Mouse (Mus musculus) spleen, embryonic (tissue): Measurements from ENCODE around the gene Gli2.

Experiments
- CTCF ChIA-PET: fragments of 350-600 bp; sonication (Branson Sonifier 250); formaldehyde crosslinking; loops from one replicate; lab custom pipeline; 2022; lab: Charles Lee

The Gli2 gene

DNA sequence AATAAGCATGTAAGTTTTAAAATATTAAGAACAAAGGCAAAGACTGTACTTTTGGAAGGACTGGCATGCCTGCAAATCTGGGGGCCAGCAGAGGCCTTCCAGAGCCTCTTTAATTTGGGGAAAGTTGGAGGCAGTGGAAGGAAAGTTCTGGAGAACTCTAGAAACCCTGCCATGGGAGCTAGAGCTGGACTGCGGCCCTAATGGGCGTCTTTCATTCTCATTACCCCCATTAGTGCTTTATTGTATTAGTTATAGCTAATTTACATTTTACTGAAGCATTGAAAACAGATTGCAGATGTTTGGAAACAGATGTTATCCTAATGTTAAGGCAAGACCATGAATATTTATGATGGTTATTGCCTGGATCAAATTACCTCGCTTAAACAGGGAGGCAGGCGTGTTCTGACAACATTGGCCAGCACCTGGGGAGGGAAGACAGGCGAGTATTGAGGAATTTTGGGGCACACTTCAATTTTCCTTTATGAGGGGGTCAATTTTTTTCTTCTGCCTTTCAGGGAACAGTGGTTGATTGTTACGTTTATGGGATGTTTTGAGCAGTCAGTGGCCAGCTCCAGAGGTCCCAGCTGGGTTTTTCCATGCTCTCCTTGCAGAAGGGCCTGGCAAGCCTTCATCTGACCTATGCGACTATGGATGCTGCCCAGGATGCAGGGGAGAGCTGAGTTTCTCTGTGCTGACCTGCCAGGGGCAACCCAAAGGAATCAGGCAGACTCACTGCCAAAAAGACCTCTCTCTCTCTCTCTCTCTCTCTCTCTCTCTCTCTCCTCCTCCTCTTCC lies 253.9 kb downstream of the Gli2 start:
- CTCF ChIA-PET: no interaction called here

DNA sequence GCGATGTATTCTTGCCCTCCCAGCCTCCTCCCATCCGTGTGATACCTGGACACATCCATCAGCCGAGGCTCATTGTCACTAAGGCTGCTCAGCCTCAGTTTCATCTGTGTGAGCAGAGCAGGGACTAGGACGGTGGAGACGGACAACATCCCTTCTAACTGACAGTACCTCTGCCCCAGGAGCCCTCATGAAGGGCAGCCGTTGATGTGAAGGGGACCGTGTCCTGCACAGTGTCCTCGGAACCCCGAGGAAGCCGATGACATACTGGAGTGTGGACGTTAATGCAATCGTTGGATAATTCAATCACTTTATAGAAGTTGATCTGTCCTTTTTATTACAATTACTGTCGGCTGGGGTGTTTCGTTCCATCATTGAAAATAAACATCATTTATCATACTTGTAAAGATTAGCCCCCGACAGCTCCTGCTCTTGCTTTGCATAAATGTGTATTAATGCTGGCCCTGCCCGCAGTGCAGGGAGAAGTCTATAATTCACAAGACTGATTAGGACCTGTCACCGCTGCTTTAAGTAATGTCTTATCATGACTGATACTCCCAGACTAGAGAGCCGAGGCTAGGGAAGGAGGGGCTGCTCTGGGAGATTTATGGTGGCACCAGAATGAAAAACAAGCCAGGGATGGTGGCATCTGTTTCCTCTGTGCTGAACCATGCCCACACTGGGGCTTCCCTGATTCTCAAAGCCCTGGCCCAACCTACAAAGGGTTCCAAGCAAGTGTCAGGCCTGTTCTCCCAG lies 257.8 kb downstream of the Gli2 start:
- CTCF ChIA-PET: no interaction called here

DNA sequence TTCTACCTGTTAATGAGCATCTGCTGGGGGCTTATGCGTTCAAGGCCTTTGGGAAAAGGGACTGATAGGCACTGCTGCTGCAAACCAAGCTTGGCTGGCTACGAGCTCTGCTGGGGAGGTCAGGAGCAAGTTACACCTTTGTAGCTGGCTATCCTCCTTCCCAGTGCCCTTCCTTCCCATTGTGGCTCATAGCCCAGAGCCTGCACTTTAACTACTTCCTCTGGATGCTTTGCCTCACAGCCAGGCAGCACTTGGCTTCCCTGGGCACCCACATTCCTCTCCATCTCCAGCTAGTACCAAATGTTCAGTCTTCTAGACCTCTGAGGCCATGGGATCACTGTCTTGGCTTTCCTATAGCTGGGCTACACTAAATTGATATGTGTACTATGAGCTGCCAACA lies 263.5 kb downstream of the Gli2 start:
- CTCF ChIA-PET: interaction anchor here (0.9 kb wide), 1 partner anchor 12 kb away, joined by 3 read pairs; no protein-coding TSS in a partner anchor

DNA sequence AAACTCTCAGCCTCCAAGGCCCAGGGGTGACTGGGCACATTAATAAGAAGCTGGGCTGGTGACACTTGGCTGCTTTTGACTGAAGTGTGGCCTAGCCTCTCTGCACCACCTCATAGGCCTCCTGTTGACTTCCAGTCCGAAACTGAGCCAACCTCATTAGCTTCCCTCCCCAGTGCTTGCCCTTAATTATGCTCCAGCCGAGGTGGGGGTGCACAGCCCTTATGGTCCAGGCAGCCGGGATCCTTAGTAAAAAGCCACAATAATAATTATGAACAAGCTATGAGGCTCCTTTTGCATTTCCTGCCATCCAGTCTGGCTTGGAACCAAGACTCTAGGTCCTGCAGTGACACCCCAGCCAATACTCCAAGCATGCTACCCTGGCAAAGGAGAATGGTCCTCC lies 264.0 kb downstream of the Gli2 start:
- CTCF ChIA-PET: interaction anchor here (0.9 kb wide), 1 partner anchor 11 kb away, joined by 3 read pairs; no protein-coding TSS in a partner anchor

GRCm38 (mm10) chr1:118788813-118789212 lies 264.6 kb downstream of the Gli2 start:
- CTCF ChIA-PET: no interaction called here

DNA sequence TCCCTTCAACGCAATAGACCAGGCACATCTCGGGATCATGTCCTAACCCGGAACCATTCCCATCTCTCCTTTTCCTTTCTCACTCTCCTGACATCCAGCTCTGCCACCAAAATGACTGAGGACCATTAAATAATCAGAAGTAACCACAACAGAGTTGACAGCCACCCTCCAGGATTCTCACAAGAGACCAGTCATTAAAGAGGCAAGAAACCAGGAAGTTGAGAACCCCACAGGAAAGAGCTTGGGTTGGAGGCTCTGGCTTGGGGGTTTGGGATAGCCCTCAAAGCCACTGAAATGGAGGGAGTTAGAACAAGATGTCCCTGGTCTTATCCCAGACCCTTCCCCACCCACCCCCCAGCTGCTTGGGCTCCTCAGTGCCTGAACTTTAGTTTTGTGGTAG lies 265.9 kb downstream of the Gli2 start:
- CTCF ChIA-PET: no interaction called here
